Mouse (Mus musculus) embryonic fibroblast, embryonic 13.5 days (primary cell): ENCODE results near the gene Ptgs1.

Experiments
- CTCF ChIP-seq: IDR thresholded peaks from 2 replicates; pipeline ENCODE4 v1.5.1; 2011; ENCODE audit warnings: mild to moderate bottlenecking, control low read depth, low read length, moderate library complexity, borderline replicate concordance; ENCODE audit not compliant: insufficient read depth
- POLR2A ChIP-seq: IDR thresholded peaks from 2 replicates; pipeline ENCODE4 v1.6.1; 2011; ENCODE audit warnings: low read depth, mild to moderate bottlenecking, control low read depth, low read length, moderate library complexity

- TF ChIP-seq CTCF (no peak), POLR2A (no peak)
Observed at GRCm38 (mm10) chr2:36272288-36272950, 42.2 kb downstream of the Ptgs1 start.
